Comparison of ENCODE assay signal across 8 mouse cellular contexts in the genomic region with DNA sequence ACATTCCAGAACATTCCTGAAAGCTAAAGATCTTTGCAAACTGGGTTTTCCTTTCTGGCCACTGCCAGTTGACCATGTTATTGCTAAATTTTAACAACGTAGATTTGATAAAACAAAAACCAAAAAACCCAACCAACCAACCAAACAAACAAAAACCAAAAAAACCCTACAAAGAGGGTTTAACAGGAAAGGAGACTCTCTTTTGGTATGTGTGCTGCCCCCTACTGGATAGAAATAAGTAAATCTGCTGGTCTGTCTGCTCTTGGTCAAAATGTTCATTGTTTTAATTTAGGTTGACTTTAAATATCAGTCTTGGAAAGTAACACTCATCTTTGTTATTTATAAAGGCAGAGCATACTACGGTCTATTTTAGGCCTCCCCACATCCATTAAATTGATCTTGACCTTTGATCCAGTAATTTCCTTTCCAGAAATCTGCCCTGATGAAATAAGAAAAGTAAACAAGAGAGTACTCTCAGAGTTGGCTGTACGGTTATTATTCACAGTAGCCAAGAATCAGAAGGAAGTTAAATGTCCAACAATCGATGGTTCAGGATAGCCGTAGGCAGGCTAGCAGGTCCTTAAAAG. TPM values are rescaled to one million over a fixed set of nuclear protein-coding genes. Genes with fewer than 3 reads are reported as not detected.
DNase-seq lines count a peak whose midpoint lies in the region; ATAC-seq lines count a peak whose summit lies in the region.

No protein-coding gene starts in this region.

- H3K27ac ChIP-seq in heart, embryonic 16.5 days (ENCODE audit: low read length) = 0 out of 2 replicates have a peak overlapping the region, but pooled peaks have one; percentile 21
- peak overlapping the region; percentile 76 for H3K27ac ChIP-seq in lung, embryonic 16.5 days (ENCODE audit: low read length)
- H3K27ac ChIP-seq in neural tube, embryonic 15.5 days (replicated peaks) = no peak overlapping the region

- H3K36me3 ChIP-seq in heart, embryonic 16.5 days (ENCODE audit: control insufficient read depth, insufficient read depth) = no peaks in the 10 kb centered on the region
- no peaks in the 10 kb centered on the region for H3K36me3 ChIP-seq in lung, embryonic 16.5 days (ENCODE audit: control insufficient read depth, insufficient read depth, low read length)
- no peaks in the 10 kb centered on the region for H3K36me3 ChIP-seq in neural tube, embryonic 15.5 days

- no peaks in the 10 kb centered on the region for H3K9me3 ChIP-seq in heart, embryonic 16.5 days (replicated peaks; ENCODE audit: control insufficient read depth, low read length)
- H3K9me3 ChIP-seq in lung, embryonic 16.5 days (ENCODE audit: control insufficient read depth, low read length) = no peaks in the 10 kb centered on the region
- H3K9me3 ChIP-seq in neural tube, embryonic 15.5 days (replicated peaks) = no peaks in the 10 kb centered on the region

- no peak overlapping the region for H3K4me2 ChIP-seq in heart, embryonic 16.5 days (ENCODE audit: low read depth, low read length)
- 0 out of 2 replicates have a peak overlapping the region, but pooled peaks have one; percentile 13 for H3K4me2 ChIP-seq in lung, embryonic 16.5 days (ENCODE audit: low read depth, low read length)
- H3K4me2 ChIP-seq in neural tube, embryonic 15.5 days = no peak overlapping the region

- no peak overlapping the region for H3K4me3 ChIP-seq in heart, embryonic 16.5 days (ENCODE audit: low read length)
- no peak overlapping the region for H3K4me3 ChIP-seq in lung, embryonic 16.5 days (ENCODE audit: low read length)
- no peak overlapping the region for H3K4me3 ChIP-seq in neural tube, embryonic 15.5 days (replicated peaks)

- H3K9ac ChIP-seq in heart, embryonic 16.5 days (ENCODE audit: low read length) = no peak overlapping the region
- no peak overlapping the region for H3K9ac ChIP-seq in lung, embryonic 16.5 days (ENCODE audit: low read length)
- no peak overlapping the region for H3K9ac ChIP-seq in neural tube, embryonic 15.5 days (replicated peaks)

- no peaks in the 10 kb centered on the region; the same call in 1 of the 2 replicates for H3K27me3 ChIP-seq in heart, embryonic 16.5 days (ENCODE audit: control insufficient read depth, insufficient read depth, low read length)
- no peaks in the 10 kb centered on the region for H3K27me3 ChIP-seq in lung, embryonic 16.5 days (ENCODE audit: control insufficient read depth, insufficient read depth, low read depth, low read length)
- no peaks in the 10 kb centered on the region for H3K27me3 ChIP-seq in neural tube, embryonic 15.5 days (replicated peaks)

- H3K4me1 ChIP-seq in heart, embryonic 16.5 days (ENCODE audit: control insufficient read depth, insufficient read depth, low read length) = peaks cover 12% of the 10 kb centered on the region; the same call in 1 of the 2 replicates
- H3K4me1 ChIP-seq in lung, embryonic 16.5 days (replicated peaks; ENCODE audit: control insufficient read depth, insufficient read depth, low read length) = peaks cover 24% of the 10 kb centered on the region
- no peaks in the 10 kb centered on the region for H3K4me1 ChIP-seq in neural tube, embryonic 15.5 days

- intact Hi-C loops in heart, postnatal 36 days (cut with DNase I) = loop anchor here (2.0 to 5.0 kb wide), 3 partner anchors 31 to 136 kb away; no protein-coding TSS in a partner anchor

- DNase-seq in heart, postnatal 36 days = no peak
- DNase-seq in B cell, adult 2 months = peak; percentile 21 to 22
- DNase-seq in ZHBTc4 (ENCODE audit: low read depth, low spot score) = peak; percentile 67
- no peak for DNase-seq in right cerebral cortex, postnatal 14 days
- no peak for DNase-seq in layer of hippocampus, adult 9-10 months (ENCODE audit: low spot score)

- ATAC-seq in heart, embryonic 16.5 days (replicated peaks; ENCODE audit: extremely low read depth, insufficient read depth, low FRiP score) = no peak
- no peak for ATAC-seq in lung, embryonic 16.5 days (ENCODE audit: low read depth)
- ATAC-seq in neural tube, embryonic 15.5 days (ENCODE audit: low FRiP score) = no peak

- WGBS in heart, embryonic 16.5 days = 51% methylated on average over 5 of the region's 5 CpGs
- WGBS in lung, embryonic 16.5 days = 18% methylated on average over 5 of the region's 5 CpGs
- 72% methylated on average over 5 of the region's 5 CpGs for whole genome bisulfite sequencing in neural tube, embryonic 15.5 days

RNA-seq across cellular contexts. Expression of a gene that starts 54.7 kb away (rescaled TPM):
- polyA plus RNA-seq in heart, embryonic 16.5 days (2015; fragmentation: Nextera tagmentation; extraction: Ambion mirVana) = 6.2 and 9.4 TPM in 2 replicates
- 1 to 10 TPM; 1.3 to 1.7 TPM for total RNA-seq in heart, postnatal 36 days (2021)
- polyA plus RNA-seq in lung, embryonic 16.5 days (2015; fragmentation: Nextera tagmentation; extraction: Ambion mirVana) = 38.0 and 43.7 TPM in 2 replicates
- polyA plus RNA-seq in neural tube, embryonic 15.5 days (2015; fragmentation: Nextera tagmentation; extraction: Ambion mirVana) = 8.7 and 11.6 TPM in 2 replicates

RNA-seq across cellular contexts. Expression of a gene that starts 57.9 kb away (rescaled TPM):
- polyA plus RNA-seq in heart, embryonic 16.5 days (2015; fragmentation: Nextera tagmentation; extraction: Ambion mirVana) = 51.8 and 54.0 TPM in 2 replicates
- total RNA-seq in heart, postnatal 36 days (2021) = 10 to 100 TPM; 29.1 to 30.2 TPM
- polyA plus RNA-seq in lung, embryonic 16.5 days (2015; fragmentation: Nextera tagmentation; extraction: Ambion mirVana) = 60.4 and 62.0 TPM in 2 replicates
- 90.1 and 105 TPM in 2 replicates for polyA plus RNA-seq in neural tube, embryonic 15.5 days (2015; fragmentation: Nextera tagmentation; extraction: Ambion mirVana)

Comparison
In these comparisons a context has a peak if more than half of its experiments do, and no peak if none do; other contexts are left out.
1. DNase-seq: peak in B cell, adult 2 months (2 of 2) and ZHBTc4 (single experiment); none in heart, postnatal 36 days (0 of 2), right cerebral cortex, postnatal 14 days (single experiment) and layer of hippocampus, adult 9-10 months (single experiment).